Mouse (Mus musculus): Measurements from ENCODE around the gene Qpctl. TPM values are rescaled to one million over a fixed set of nuclear protein-coding genes. Genes with fewer than 3 reads are reported as not detected.

Gene Qpctl
- 9.6 and 10.6 TPM in 2 replicates for polyA plus RNA-seq (2015; fragmentation: Nextera tagmentation; extraction: Ambion mirVana)

GRCm38 (mm10) chr7:19148875-19149541 is at the start of gene Qpctl:
Gene Qpctl (minus strand): TSS chr7:19149291.
- H3K9me3 ChIP-seq (replicated peaks; ENCODE audit: control insufficient read depth, low read length): no peaks in the 10 kb centered on the region
- peak within 1 kb of the TSS; percentile 87 for H3K27ac ChIP-seq (ENCODE audit: low read length)
- WGBS: under 1% methylated on average over 43 of the region's 43 CpGs
- peaks cover 16% of the 10 kb centered on the region for H3K36me3 ChIP-seq (ENCODE audit: control insufficient read depth, insufficient read depth)
- peak; percentile 98 for ATAC-seq (replicated peaks; ENCODE audit: extremely low read depth, insufficient read depth, low FRiP score)
- peak within 1 kb of the TSS; percentile 90 for H3K4me2 ChIP-seq (ENCODE audit: low read depth, low read length)
- peak within 1 kb of the TSS; percentile 79 for H3K9ac ChIP-seq (ENCODE audit: low read length)
- peaks cover 13% of the 10 kb centered on the region for H3K4me1 ChIP-seq (ENCODE audit: control insufficient read depth, insufficient read depth, low read length)
- H3K4me3 ChIP-seq (ENCODE audit: low read length): peak within 1 kb of the TSS; percentile 79
- no peaks in the 10 kb centered on the region for H3K27me3 ChIP-seq (ENCODE audit: control insufficient read depth, insufficient read depth, low read length)

- WGBS: 42% methylated on average over 2 of the region's 2 CpGs
- H3K27ac ChIP-seq (ENCODE audit: low read length): no peak overlapping the region
- H3K4me2 ChIP-seq (ENCODE audit: low read depth, low read length): no peak overlapping the region
- no peak overlapping the region for H3K9ac ChIP-seq (ENCODE audit: low read length)
- no peaks in the 10 kb centered on the region for H3K4me1 ChIP-seq (ENCODE audit: control insufficient read depth, insufficient read depth, low read length)
- peaks cover 41% of the 10 kb centered on the region for H3K36me3 ChIP-seq (ENCODE audit: control insufficient read depth, insufficient read depth)
- peaks cover 3% of the 10 kb centered on the region; the same call in 1 of the 2 replicates for H3K9me3 ChIP-seq (replicated peaks; ENCODE audit: control insufficient read depth, low read length)
- no peaks in the 10 kb centered on the region for H3K27me3 ChIP-seq (ENCODE audit: control insufficient read depth, insufficient read depth, low read length)
- no peak overlapping the region for H3K4me3 ChIP-seq (ENCODE audit: low read length)
- ATAC-seq (replicated peaks; ENCODE audit: extremely low read depth, insufficient read depth, low FRiP score): no peak
Measured at GRCm38 (mm10) chr7:19197985-19198384, 48.9 kb upstream of the Qpctl start.

- Histone ChIP-seq H3K9ac (ENCODE audit: low read length) (no peak overlapping the region), H3K4me3 (ENCODE audit: low read length) (no peak overlapping the region), H3K9me3 (replicated peaks; ENCODE audit: control insufficient read depth, low read length) (peaks cover 3% of the 10 kb centered on the region; the same call in 1 of the 2 replicates), H3K27me3 (ENCODE audit: control insufficient read depth, insufficient read depth, low read length) (no peaks in the 10 kb centered on the region), H3K27ac (ENCODE audit: low read length) (no peak overlapping the region), H3K36me3 (ENCODE audit: control insufficient read depth, insufficient read depth) (peaks cover 41% of the 10 kb centered on the region), H3K4me1 (ENCODE audit: control insufficient read depth, insufficient read depth, low read length) (no peaks in the 10 kb centered on the region), H3K4me2 (ENCODE audit: low read depth, low read length) (no peak overlapping the region)
- no peak for ATAC-seq (replicated peaks; ENCODE audit: extremely low read depth, insufficient read depth, low FRiP score)
- 54% methylated on average over 6 of the region's 6 CpGs for WGBS
Measured at GRCm38 (mm10) chr7:19196676-19197075, 47.6 kb upstream of the Qpctl start.

- WGBS: 93% methylated on average over 4 of the region's 4 CpGs
- no peak overlapping the region for H3K27ac ChIP-seq (ENCODE audit: low read length)
- H3K36me3 ChIP-seq (ENCODE audit: control insufficient read depth, insufficient read depth): peaks cover 36% of the 10 kb centered on the region
- H3K4me2 ChIP-seq (ENCODE audit: low read depth, low read length): no peak overlapping the region
- no peaks in the 10 kb centered on the region for H3K27me3 ChIP-seq (ENCODE audit: control insufficient read depth, insufficient read depth, low read length)
- H3K9ac ChIP-seq (ENCODE audit: low read length): no peak overlapping the region
- H3K4me1 ChIP-seq (ENCODE audit: control insufficient read depth, insufficient read depth, low read length): no peaks in the 10 kb centered on the region
- no peak overlapping the region for H3K4me3 ChIP-seq (ENCODE audit: low read length)
- peaks cover 3% of the 10 kb centered on the region; the same call in 1 of the 2 replicates for H3K9me3 ChIP-seq (replicated peaks; ENCODE audit: control insufficient read depth, low read length)
- no peak for ATAC-seq (replicated peaks; ENCODE audit: extremely low read depth, insufficient read depth, low FRiP score)
Measured at GRCm38 (mm10) chr7:19194676-19195075, 45.6 kb upstream of the Qpctl start.

- no peaks in the 10 kb centered on the region for H3K27me3 ChIP-seq (ENCODE audit: control insufficient read depth, insufficient read depth, low read length)
- H3K9ac ChIP-seq (ENCODE audit: low read length): no peak overlapping the region
- peaks cover 6% of the 10 kb centered on the region; the same call in 1 of the 2 replicates for H3K36me3 ChIP-seq (ENCODE audit: control insufficient read depth, insufficient read depth)
- H3K4me3 ChIP-seq (ENCODE audit: low read length): no peak overlapping the region
- peak overlapping the region; percentile 84 for H3K27ac ChIP-seq (ENCODE audit: low read length)
- peak overlapping the region; percentile 26; the same call in 1 of the 2 replicates for H3K4me2 ChIP-seq (ENCODE audit: low read depth, low read length)
- ATAC-seq (replicated peaks; ENCODE audit: extremely low read depth, insufficient read depth, low FRiP score): peak; percentile 56
- 48% methylated on average over 6 of the region's 6 CpGs for WGBS
- H3K9me3 ChIP-seq (replicated peaks; ENCODE audit: control insufficient read depth, low read length): no peaks in the 10 kb centered on the region
- H3K4me1 ChIP-seq (ENCODE audit: control insufficient read depth, insufficient read depth, low read length): peaks cover 29% of the 10 kb centered on the region
Measured at GRCm38 (mm10) chr7:19184758-19185157, 35.7 kb upstream of the Qpctl start.

GRCm38 (mm10) chr7:19184250-19184649 is 35.2 kb upstream of the Qpctl start:
- no peak overlapping the region for H3K9ac ChIP-seq (ENCODE audit: low read length)
- H3K9me3 ChIP-seq (replicated peaks; ENCODE audit: control insufficient read depth, low read length): no peaks in the 10 kb centered on the region
- H3K36me3 ChIP-seq (ENCODE audit: control insufficient read depth, insufficient read depth): peaks cover 6% of the 10 kb centered on the region; the same call in 1 of the 2 replicates
- WGBS: 74% methylated on average over 2 of the region's 2 CpGs
- H3K27me3 ChIP-seq (ENCODE audit: control insufficient read depth, insufficient read depth, low read length): peaks cover 4% of the 10 kb centered on the region; the same call in 1 of the 2 replicates
- H3K4me1 ChIP-seq (ENCODE audit: control insufficient read depth, insufficient read depth, low read length): peaks cover 33% of the 10 kb centered on the region
- peak overlapping the region; percentile 84 for H3K27ac ChIP-seq (ENCODE audit: low read length)
- H3K4me3 ChIP-seq (ENCODE audit: low read length): no peak overlapping the region
- H3K4me2 ChIP-seq (ENCODE audit: low read depth, low read length): no peak overlapping the region
- no peak for ATAC-seq (replicated peaks; ENCODE audit: extremely low read depth, insufficient read depth, low FRiP score)

GRCm38 (mm10) chr7:19180862-19181429 is 31.9 kb upstream of the Qpctl start:
- Histone ChIP-seq H3K27me3 (ENCODE audit: control insufficient read depth, insufficient read depth, low read length) (peaks cover 30% of the 10 kb centered on the region), H3K4me3 (ENCODE audit: low read length) (peak overlapping the region; percentile 78), H3K9ac (ENCODE audit: low read length) (peak overlapping the region; percentile 84), H3K4me1 (ENCODE audit: control insufficient read depth, insufficient read depth, low read length) (peaks cover 34% of the 10 kb centered on the region), H3K4me2 (ENCODE audit: low read depth, low read length) (peak overlapping the region; percentile 84), H3K27ac (ENCODE audit: low read length) (peak overlapping the region; percentile 70), H3K9me3 (replicated peaks; ENCODE audit: control insufficient read depth, low read length) (peaks cover 5% of the 10 kb centered on the region; the same call in 1 of the 2 replicates), H3K36me3 (ENCODE audit: control insufficient read depth, insufficient read depth) (peaks cover 1% of the 10 kb centered on the region; the same call in 1 of the 2 replicates)
- under 1% methylated on average over 26 of the region's 27 CpGs for WGBS
- peak; percentile 69 for ATAC-seq (replicated peaks; ENCODE audit: extremely low read depth, insufficient read depth, low FRiP score)

- Histone ChIP-seq H3K9me3 (replicated peaks; ENCODE audit: control insufficient read depth, low read length) (peaks cover 5% of the 10 kb centered on the region; the same call in 1 of the 2 replicates), H3K9ac (ENCODE audit: low read length) (no peak overlapping the region), H3K36me3 (ENCODE audit: control insufficient read depth, insufficient read depth) (no peaks in the 10 kb centered on the region), H3K4me3 (ENCODE audit: low read length) (no peak overlapping the region), H3K4me1 (ENCODE audit: control insufficient read depth, insufficient read depth, low read length) (peaks cover 28% of the 10 kb centered on the region), H3K27ac (ENCODE audit: low read length) (no peak overlapping the region), H3K4me2 (ENCODE audit: low read depth, low read length) (no peak overlapping the region), H3K27me3 (ENCODE audit: control insufficient read depth, insufficient read depth, low read length) (peaks cover 37% of the 10 kb centered on the region)
- WGBS: 45% methylated on average over 6 of the region's 6 CpGs
- no peak for ATAC-seq (replicated peaks; ENCODE audit: extremely low read depth, insufficient read depth, low FRiP score)
Measured at GRCm38 (mm10) chr7:19179936-19180335, 30.8 kb upstream of the Qpctl start.

GRCm38 (mm10) chr7:19179173-19179572 is 30.1 kb upstream of the Qpctl start:
- Histone ChIP-seq H3K27ac (ENCODE audit: low read length) (no peak overlapping the region), H3K9ac (ENCODE audit: low read length) (0 out of 2 replicates have a peak overlapping the region, but pooled peaks have one; percentile 30), H3K4me1 (ENCODE audit: control insufficient read depth, insufficient read depth, low read length) (peaks cover 21% of the 10 kb centered on the region), H3K27me3 (ENCODE audit: control insufficient read depth, insufficient read depth, low read length) (peaks cover 40% of the 10 kb centered on the region), H3K9me3 (replicated peaks; ENCODE audit: control insufficient read depth, low read length) (peaks cover 5% of the 10 kb centered on the region; the same call in 1 of the 2 replicates), H3K4me3 (ENCODE audit: low read length) (peak overlapping the region; percentile 36), H3K4me2 (ENCODE audit: low read depth, low read length) (peak overlapping the region; percentile 52), H3K36me3 (ENCODE audit: control insufficient read depth, insufficient read depth) (no peaks in the 10 kb centered on the region)
- no peak for ATAC-seq (replicated peaks; ENCODE audit: extremely low read depth, insufficient read depth, low FRiP score)
- under 1% methylated on average over 32 of the region's 32 CpGs for WGBS

All from heart, embryonic 16.5 days (tissue).